Mouse (Mus musculus): ENCODE results near the gene Arpp21. TPM values are rescaled to one million over a fixed set of nuclear protein-coding genes. Genes with fewer than 3 reads are reported as not detected.

The Arpp21 gene
- polyA plus RNA-seq, 1 experiment from 2014 or later, result 1.0 TPM

DNA sequence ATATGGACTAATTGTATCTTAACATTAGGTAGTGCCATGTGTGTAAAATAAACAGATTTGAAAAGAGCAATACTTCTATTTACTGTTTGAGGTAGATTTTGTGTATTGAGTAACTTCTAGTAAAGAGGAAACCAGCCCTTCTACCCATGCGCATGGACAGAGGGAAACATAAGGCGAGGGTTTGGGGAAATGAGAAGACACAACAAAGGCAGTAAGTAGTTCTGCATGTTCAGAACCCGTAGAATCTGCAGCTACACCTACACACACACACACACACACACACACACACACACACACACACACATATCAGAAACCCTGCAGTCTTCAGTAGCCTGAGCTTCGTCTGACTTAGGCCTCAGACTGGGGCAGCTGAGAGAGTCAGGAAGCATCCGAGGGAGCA is 140.0 kb downstream of the Arpp21 start:
- Histone ChIP-seq H3K27me3 (replicated peaks; ENCODE audit: control insufficient read depth, insufficient read depth, low read length) (no peaks in the 10 kb centered on the region), H3K27ac (ENCODE audit: low read depth) (no peak overlapping the region), H3K4me2 (ENCODE audit: low read length) (no peak overlapping the region), H3K36me3 (ENCODE audit: control insufficient read depth, insufficient read depth, low read length) (no peaks in the 10 kb centered on the region), H3K4me1 (replicated peaks; ENCODE audit: control insufficient read depth, insufficient read depth, low read length) (no peaks in the 10 kb centered on the region), H3K4me3 (ENCODE audit: low read depth, low read length) (no peak overlapping the region), H3K9ac (ENCODE audit: low read length) (no peak overlapping the region), H3K9me3 (ENCODE audit: control insufficient read depth, low read length) (no peaks in the 10 kb centered on the region)
- DNase-seq (ENCODE audit: low spot score) (no peak), ATAC-seq (replicated peaks; ENCODE audit: low FRiP score, low TSS enrichment, low read depth) (no peak)
- 79% methylated on average over 5 of the region's 5 CpGs for WGBS

DNA sequence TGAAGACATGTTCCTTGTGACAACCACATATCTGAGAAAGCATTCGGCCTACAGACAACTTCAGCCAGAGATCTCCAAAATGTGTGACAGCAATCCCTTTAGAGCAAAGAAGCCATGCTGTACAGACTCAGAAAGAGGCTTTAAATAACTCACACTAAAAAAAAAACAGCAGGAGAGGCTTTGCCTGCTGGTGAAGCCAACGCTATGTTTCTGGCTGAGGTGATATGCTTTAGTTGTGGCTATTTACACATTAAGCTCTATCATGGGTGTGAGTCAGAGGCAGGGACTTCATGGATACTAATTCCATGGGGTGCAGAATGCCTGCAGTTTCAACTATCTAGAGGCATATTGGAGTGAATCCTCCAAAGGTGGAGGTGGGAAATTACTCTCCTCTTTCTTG is 140.5 kb downstream of the Arpp21 start:
- H3K27me3 ChIP-seq (replicated peaks; ENCODE audit: control insufficient read depth, insufficient read depth, low read length), result no peaks in the 10 kb centered on the region
- DNase-seq (ENCODE audit: low spot score) (no peak), ATAC-seq (replicated peaks; ENCODE audit: low FRiP score, low TSS enrichment, low read depth) (no peak)
- H3K9ac ChIP-seq (ENCODE audit: low read length), result no peak overlapping the region
- H3K4me1 ChIP-seq (replicated peaks; ENCODE audit: control insufficient read depth, insufficient read depth, low read length), result no peaks in the 10 kb centered on the region
- no peaks in the 10 kb centered on the region for H3K9me3 ChIP-seq (ENCODE audit: control insufficient read depth, low read length)
- H3K4me3 ChIP-seq (ENCODE audit: low read depth, low read length), result no peak overlapping the region
- H3K36me3 ChIP-seq (ENCODE audit: control insufficient read depth, insufficient read depth, low read length), result no peaks in the 10 kb centered on the region
- no peak overlapping the region for H3K4me2 ChIP-seq (ENCODE audit: low read length)
- no peak overlapping the region for H3K27ac ChIP-seq (ENCODE audit: low read depth)
- 89% methylated on average over 2 of the region's 2 CpGs for WGBS

DNA sequence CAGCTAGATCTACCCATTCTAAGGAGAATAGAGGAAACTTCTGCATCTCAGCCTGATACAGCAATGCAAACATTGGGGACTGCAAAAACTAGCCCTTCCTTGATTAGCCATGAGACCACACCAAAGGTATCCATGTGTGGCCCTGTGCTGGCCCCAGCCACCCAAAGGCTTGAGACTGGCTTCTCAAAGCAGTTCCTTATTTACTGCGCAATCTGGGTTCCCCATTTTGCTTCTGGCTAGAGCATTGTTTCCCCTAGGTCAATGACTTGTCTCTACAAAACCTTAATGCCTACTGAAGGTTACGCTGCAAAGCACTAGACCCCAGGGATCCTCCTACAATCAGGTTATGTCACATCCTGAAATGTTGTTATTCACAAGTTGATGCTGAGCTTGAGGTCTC is 156.8 kb downstream of the Arpp21 start:
- Histone ChIP-seq H3K9ac (ENCODE audit: low read length) (no peak overlapping the region), H3K36me3 (ENCODE audit: control insufficient read depth, insufficient read depth, low read length) (no peaks in the 10 kb centered on the region), H3K4me1 (replicated peaks; ENCODE audit: control insufficient read depth, insufficient read depth, low read length) (no peaks in the 10 kb centered on the region), H3K9me3 (ENCODE audit: control insufficient read depth, low read length) (no peaks in the 10 kb centered on the region), H3K4me2 (ENCODE audit: low read length) (no peak overlapping the region), H3K27me3 (replicated peaks; ENCODE audit: control insufficient read depth, insufficient read depth, low read length) (no peaks in the 10 kb centered on the region), H3K27ac (ENCODE audit: low read depth) (no peak overlapping the region), H3K4me3 (ENCODE audit: low read depth, low read length) (no peak overlapping the region)
- DNase-seq (ENCODE audit: low spot score) (no peak), ATAC-seq (replicated peaks; ENCODE audit: low FRiP score, low TSS enrichment, low read depth) (no peak)
- WGBS, result 84% methylated on average over 2 of the region's 2 CpGs

DNA sequence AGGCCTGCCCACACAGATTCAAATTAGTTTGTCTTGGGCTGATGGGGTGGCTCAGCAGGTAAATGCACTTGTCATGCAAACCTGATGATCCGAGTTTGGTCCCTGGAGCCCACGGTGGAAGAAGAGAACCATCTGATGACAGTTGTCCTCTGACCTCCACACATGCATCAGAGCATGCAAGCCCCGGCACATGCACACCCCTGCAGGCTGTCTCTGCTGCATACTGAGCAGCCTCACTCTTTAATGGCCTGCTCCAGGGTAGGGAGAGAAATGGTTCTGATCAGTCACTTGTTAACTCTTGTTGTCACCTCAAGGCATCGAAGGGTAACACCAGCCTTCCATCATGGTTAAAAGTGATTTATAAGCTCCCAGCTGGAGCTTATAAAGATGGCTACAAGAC is 157.3 kb downstream of the Arpp21 start:
- Histone ChIP-seq H3K9me3 (ENCODE audit: control insufficient read depth, low read length) (no peaks in the 10 kb centered on the region), H3K36me3 (ENCODE audit: control insufficient read depth, insufficient read depth, low read length) (no peaks in the 10 kb centered on the region), H3K27ac (ENCODE audit: low read depth) (no peak overlapping the region), H3K4me3 (ENCODE audit: low read depth, low read length) (no peak overlapping the region), H3K4me1 (replicated peaks; ENCODE audit: control insufficient read depth, insufficient read depth, low read length) (no peaks in the 10 kb centered on the region), H3K4me2 (ENCODE audit: low read length) (no peak overlapping the region), H3K9ac (ENCODE audit: low read length) (no peak overlapping the region), H3K27me3 (replicated peaks; ENCODE audit: control insufficient read depth, insufficient read depth, low read length) (no peaks in the 10 kb centered on the region)
- 72% methylated on average over 4 of the region's 4 CpGs for WGBS
- no peak for ATAC-seq (replicated peaks; ENCODE audit: low FRiP score, low TSS enrichment, low read depth)
- DNase-seq (ENCODE audit: low spot score), result no peak

DNA sequence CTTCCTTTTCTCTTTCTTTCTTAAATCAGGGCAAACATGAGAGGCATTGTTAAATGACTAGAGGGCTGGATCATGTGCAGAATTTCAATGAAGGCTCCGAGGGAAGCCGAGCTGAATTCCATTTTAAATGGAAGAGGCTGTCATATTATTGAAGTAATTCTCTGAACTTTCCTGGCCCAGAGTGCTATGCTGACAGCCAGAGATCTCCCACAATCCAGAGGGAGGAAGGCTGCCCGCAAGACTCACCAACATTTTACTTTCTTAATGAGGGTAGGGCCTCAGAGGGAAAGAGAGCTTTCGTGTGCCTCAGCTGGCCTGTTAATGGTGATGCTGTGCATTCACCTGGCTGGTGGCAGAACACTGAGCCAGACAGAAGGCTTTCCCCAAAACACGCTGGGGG is 160.5 kb downstream of the Arpp21 start:
- no peak for DNase-seq (ENCODE audit: low spot score)
- Histone ChIP-seq H3K4me1 (replicated peaks; ENCODE audit: control insufficient read depth, insufficient read depth, low read length) (no peaks in the 10 kb centered on the region; the same call in 1 of the 2 replicates), H3K4me2 (ENCODE audit: low read length) (no peak overlapping the region), H3K9ac (ENCODE audit: low read length) (no peak overlapping the region), H3K9me3 (ENCODE audit: control insufficient read depth, low read length) (no peaks in the 10 kb centered on the region), H3K27ac (ENCODE audit: low read depth) (no peak overlapping the region), H3K36me3 (ENCODE audit: control insufficient read depth, insufficient read depth, low read length) (no peaks in the 10 kb centered on the region), H3K27me3 (replicated peaks; ENCODE audit: control insufficient read depth, insufficient read depth, low read length) (no peaks in the 10 kb centered on the region), H3K4me3 (ENCODE audit: low read depth, low read length) (no peak overlapping the region)
- ATAC-seq (replicated peaks; ENCODE audit: low FRiP score, low TSS enrichment, low read depth), result no peak
- WGBS, result 77% methylated on average over 5 of the region's 5 CpGs

DNA sequence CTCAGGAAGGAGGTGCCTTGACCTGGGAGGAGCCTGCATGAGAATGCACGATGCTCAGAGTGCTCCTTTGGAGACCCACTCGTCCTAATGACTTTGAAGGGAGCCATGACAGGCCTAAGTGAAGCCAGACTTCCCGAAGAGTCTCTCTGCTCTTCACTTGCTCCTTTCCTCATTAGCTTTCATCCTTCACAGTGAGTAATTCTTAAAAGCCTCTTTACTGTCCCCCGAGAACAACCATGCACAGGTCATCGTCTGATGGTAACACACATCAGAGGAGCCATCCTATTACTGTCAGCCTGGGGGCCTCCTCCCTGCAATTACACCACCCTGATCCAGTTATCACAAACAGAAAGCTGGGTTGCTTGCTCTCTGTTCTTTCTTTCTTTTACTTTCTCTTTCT is 160.9 kb downstream of the Arpp21 start:
- Histone ChIP-seq H3K9ac (ENCODE audit: low read length) (no peak overlapping the region), H3K9me3 (ENCODE audit: control insufficient read depth, low read length) (no peaks in the 10 kb centered on the region), H3K4me3 (ENCODE audit: low read depth, low read length) (no peak overlapping the region), H3K27ac (ENCODE audit: low read depth) (no peak overlapping the region), H3K4me1 (replicated peaks; ENCODE audit: control insufficient read depth, insufficient read depth, low read length) (no peaks in the 10 kb centered on the region; the same call in 1 of the 2 replicates), H3K4me2 (ENCODE audit: low read length) (no peak overlapping the region), H3K36me3 (ENCODE audit: control insufficient read depth, insufficient read depth, low read length) (no peaks in the 10 kb centered on the region), H3K27me3 (replicated peaks; ENCODE audit: control insufficient read depth, insufficient read depth, low read length) (no peaks in the 10 kb centered on the region)
- DNase-seq (ENCODE audit: low spot score) (no peak), ATAC-seq (replicated peaks; ENCODE audit: low FRiP score, low TSS enrichment, low read depth) (no peak)
- WGBS, result 45% methylated on average over 5 of the region's 5 CpGs

GRCm38 (mm10) chr9:112071368-112071767 is 164.4 kb downstream of the Arpp21 start:
- Histone ChIP-seq H3K4me2 (ENCODE audit: low read length) (no peak overlapping the region), H3K9ac (ENCODE audit: low read length) (no peak overlapping the region), H3K4me3 (ENCODE audit: low read depth, low read length) (no peak overlapping the region), H3K27ac (ENCODE audit: low read depth) (no peak overlapping the region), H3K9me3 (ENCODE audit: control insufficient read depth, low read length) (no peaks in the 10 kb centered on the region), H3K36me3 (ENCODE audit: control insufficient read depth, insufficient read depth, low read length) (no peaks in the 10 kb centered on the region), H3K4me1 (replicated peaks; ENCODE audit: control insufficient read depth, insufficient read depth, low read length) (no peaks in the 10 kb centered on the region; the same call in 1 of the 2 replicates), H3K27me3 (replicated peaks; ENCODE audit: control insufficient read depth, insufficient read depth, low read length) (no peaks in the 10 kb centered on the region)
- WGBS, result 39% methylated on average over 3 of the region's 3 CpGs
- no peak for DNase-seq (ENCODE audit: low spot score)
- no peak for ATAC-seq (replicated peaks; ENCODE audit: low FRiP score, low TSS enrichment, low read depth)

DNA sequence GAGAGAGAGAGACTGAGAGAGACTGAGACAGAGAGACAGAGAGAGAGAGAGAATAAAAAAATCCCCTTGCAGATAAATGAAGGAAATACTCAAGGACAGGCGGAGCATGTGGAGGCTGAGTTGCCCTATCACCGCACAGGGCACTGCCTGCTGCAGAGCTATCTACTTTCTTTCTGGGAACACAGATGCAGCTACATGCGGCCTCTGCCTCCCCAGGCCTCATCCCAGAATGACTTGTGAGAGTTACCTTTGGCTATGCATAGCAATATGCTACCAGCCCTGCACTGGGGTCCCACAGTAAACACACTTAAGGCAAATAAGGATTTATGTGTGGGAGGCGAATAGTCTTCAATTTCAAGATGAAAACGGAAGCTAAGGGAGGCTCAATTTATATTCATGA is 164.8 kb downstream of the Arpp21 start:
- Histone ChIP-seq H3K27me3 (replicated peaks; ENCODE audit: control insufficient read depth, insufficient read depth, low read length) (no peaks in the 10 kb centered on the region), H3K4me3 (ENCODE audit: low read depth, low read length) (no peak overlapping the region), H3K9me3 (ENCODE audit: control insufficient read depth, low read length) (no peaks in the 10 kb centered on the region), H3K9ac (ENCODE audit: low read length) (no peak overlapping the region), H3K4me2 (ENCODE audit: low read length) (no peak overlapping the region), H3K36me3 (ENCODE audit: control insufficient read depth, insufficient read depth, low read length) (no peaks in the 10 kb centered on the region), H3K4me1 (replicated peaks; ENCODE audit: control insufficient read depth, insufficient read depth, low read length) (no peaks in the 10 kb centered on the region; the same call in 1 of the 2 replicates), H3K27ac (ENCODE audit: low read depth) (no peak overlapping the region)
- ATAC-seq (replicated peaks; ENCODE audit: low FRiP score, low TSS enrichment, low read depth), result no peak
- DNase-seq (ENCODE audit: low spot score), result no peak
- WGBS, result 27% methylated on average over 5 of the region's 5 CpGs

- 89% methylated on average over 5 of the region's 5 CpGs for WGBS
- no peak overlapping the region for H3K4me2 ChIP-seq (ENCODE audit: low read length)
Observed at GRCm38 (mm10) chr9:112068250-112068649, 167.5 kb downstream of the Arpp21 start.

More at GRCm38 (mm10) chr9:112068250-112068649, 167.5 kb downstream of the Arpp21 start:
- Histone ChIP-seq H3K4me3 (ENCODE audit: low read depth, low read length) (no peak overlapping the region), H3K36me3 (ENCODE audit: control insufficient read depth, insufficient read depth, low read length) (no peaks in the 10 kb centered on the region), H3K4me1 (replicated peaks; ENCODE audit: control insufficient read depth, insufficient read depth, low read length) (no peaks in the 10 kb centered on the region; the same call in 1 of the 2 replicates), H3K9ac (ENCODE audit: low read length) (no peak overlapping the region), H3K9me3 (ENCODE audit: control insufficient read depth, low read length) (no peaks in the 10 kb centered on the region), H3K27ac (ENCODE audit: low read depth) (no peak overlapping the region), H3K27me3 (replicated peaks; ENCODE audit: control insufficient read depth, insufficient read depth, low read length) (no peaks in the 10 kb centered on the region)
- ATAC-seq (replicated peaks; ENCODE audit: low FRiP score, low TSS enrichment, low read depth) (no peak), DNase-seq (ENCODE audit: low spot score) (no peak)
